Mouse (Mus musculus): ENCODE data around the gene Gm11213. TPM values are rescaled to one million over a fixed set of nuclear protein-coding genes. Genes with fewer than 3 reads are reported as not detected.

Gene Gm11213
- polyA plus RNA-seq, 1 experiment from 2014 or later, result not detected

DNA sequence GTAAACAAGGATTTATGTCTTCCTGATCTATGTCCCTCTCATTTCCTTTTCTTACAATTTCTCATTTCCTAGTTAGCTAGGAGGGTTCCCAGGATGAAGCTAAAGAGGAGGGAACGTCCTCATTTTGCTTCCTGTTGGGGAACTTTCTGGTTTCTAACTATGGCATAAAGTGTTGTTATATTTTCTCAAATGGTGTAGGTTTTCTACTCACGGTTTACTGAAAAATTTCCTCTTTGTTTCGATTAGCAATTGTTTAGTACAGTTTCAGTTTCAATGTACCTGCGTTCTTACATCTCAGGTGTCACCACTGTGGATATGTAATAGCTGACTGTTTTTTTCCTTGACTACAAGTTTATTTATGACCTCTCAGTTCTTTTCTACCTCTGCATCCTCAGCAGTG is 14.5 kb downstream of the Gm11213 start:
- Histone ChIP-seq H3K36me3 (ENCODE audit: control insufficient read depth, insufficient read depth, low read length) (no peaks in the 10 kb centered on the region), H3K4me3 (ENCODE audit: low read depth, low read length) (no peak overlapping the region), H3K27me3 (ENCODE audit: control insufficient read depth, insufficient read depth, low read length) (no peaks in the 10 kb centered on the region), H3K9ac (ENCODE audit: low read depth, low read length) (no peak overlapping the region), H3K4me1 (ENCODE audit: control insufficient read depth, insufficient read depth, low read length) (no peaks in the 10 kb centered on the region; the same call in 1 of the 2 replicates), H3K9me3 (replicated peaks; ENCODE audit: control insufficient read depth, low read length) (no peaks in the 10 kb centered on the region), H3K27ac (ENCODE audit: low read depth, low read length) (no peak overlapping the region), H3K4me2 (no peak overlapping the region)
- WGBS (ENCODE audit: insufficient replicate concordance), result 74% methylated on average over 4 of the region's 4 CpGs
- ATAC-seq (replicated peaks; ENCODE audit: insufficient number of reproducible peaks, low FRiP score, low TSS enrichment), result no peak

DNA sequence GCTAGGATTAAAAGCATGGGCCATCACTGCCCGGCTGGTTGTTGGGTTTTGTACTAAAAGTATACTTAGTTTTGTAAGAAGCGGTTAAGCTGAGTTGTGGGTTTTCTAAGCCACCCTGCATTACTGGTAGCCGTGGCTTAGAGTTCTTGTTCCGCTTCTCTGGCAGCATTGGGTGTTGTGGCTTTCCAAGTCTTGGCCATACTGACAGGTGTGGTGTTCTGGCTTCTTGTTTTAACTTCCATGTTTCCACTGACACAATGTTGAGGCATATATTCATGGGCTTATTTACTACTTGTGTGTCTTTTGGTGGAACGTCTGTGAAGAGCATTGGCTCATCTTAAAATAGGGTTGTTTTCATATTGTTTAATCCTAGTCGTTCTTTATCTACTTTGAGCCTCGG is 15.1 kb downstream of the Gm11213 start:
- H3K4me2 ChIP-seq, result no peak overlapping the region

DNA sequence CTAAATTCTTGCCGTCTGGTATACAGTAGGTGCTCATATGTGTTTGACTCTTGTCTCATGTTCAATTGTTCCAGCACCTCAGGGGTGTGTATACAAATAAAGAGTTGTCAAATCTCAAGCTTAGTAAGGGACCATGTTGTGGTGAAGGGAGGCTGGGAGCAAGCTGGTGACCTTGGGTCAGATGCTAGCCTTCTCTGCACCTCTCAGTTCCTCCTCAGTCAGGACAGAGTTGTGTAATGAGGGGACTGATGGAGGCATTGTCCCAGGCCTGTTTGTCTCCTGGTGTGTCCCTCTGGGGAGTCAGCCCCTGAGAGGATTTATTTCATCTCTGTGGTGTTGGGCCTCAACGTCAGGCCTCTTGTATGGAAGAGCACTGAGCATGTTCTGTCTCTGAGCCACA is 18.8 kb downstream of the Gm11213 start:
- no peak overlapping the region for H3K27ac ChIP-seq (ENCODE audit: low read depth, low read length)
- 90% methylated on average over 2 of the region's 2 CpGs for WGBS (ENCODE audit: insufficient replicate concordance)
- no peaks in the 10 kb centered on the region for H3K9me3 ChIP-seq (replicated peaks; ENCODE audit: control insufficient read depth, low read length)
- no peak overlapping the region for H3K4me2 ChIP-seq
- H3K36me3 ChIP-seq (ENCODE audit: control insufficient read depth, insufficient read depth, low read length), result no peaks in the 10 kb centered on the region
- no peak for ATAC-seq (replicated peaks; ENCODE audit: insufficient number of reproducible peaks, low FRiP score, low TSS enrichment)
- H3K27me3 ChIP-seq (ENCODE audit: control insufficient read depth, insufficient read depth, low read length), result no peaks in the 10 kb centered on the region
- no peak overlapping the region for H3K4me3 ChIP-seq (ENCODE audit: low read depth, low read length)
- no peak overlapping the region for H3K9ac ChIP-seq (ENCODE audit: low read depth, low read length)
- H3K4me1 ChIP-seq (ENCODE audit: control insufficient read depth, insufficient read depth, low read length), result no peaks in the 10 kb centered on the region; the same call in 1 of the 2 replicates

More for the DNA sequence above, 15.1 kb downstream of the Gm11213 start:
- no peaks in the 10 kb centered on the region for H3K36me3 ChIP-seq (ENCODE audit: control insufficient read depth, insufficient read depth, low read length)
- H3K4me1 ChIP-seq (ENCODE audit: control insufficient read depth, insufficient read depth, low read length), result no peaks in the 10 kb centered on the region; the same call in 1 of the 2 replicates
- no peak overlapping the region for H3K9ac ChIP-seq (ENCODE audit: low read depth, low read length)
- no peak overlapping the region for H3K27ac ChIP-seq (ENCODE audit: low read depth, low read length)
- H3K9me3 ChIP-seq (replicated peaks; ENCODE audit: control insufficient read depth, low read length), result no peaks in the 10 kb centered on the region
- 80% methylated on average over 7 of the region's 7 CpGs for WGBS (ENCODE audit: insufficient replicate concordance)
- H3K27me3 ChIP-seq (ENCODE audit: control insufficient read depth, insufficient read depth, low read length), result no peaks in the 10 kb centered on the region
- H3K4me3 ChIP-seq (ENCODE audit: low read depth, low read length), result no peak overlapping the region
- no peak for ATAC-seq (replicated peaks; ENCODE audit: insufficient number of reproducible peaks, low FRiP score, low TSS enrichment)

DNA sequence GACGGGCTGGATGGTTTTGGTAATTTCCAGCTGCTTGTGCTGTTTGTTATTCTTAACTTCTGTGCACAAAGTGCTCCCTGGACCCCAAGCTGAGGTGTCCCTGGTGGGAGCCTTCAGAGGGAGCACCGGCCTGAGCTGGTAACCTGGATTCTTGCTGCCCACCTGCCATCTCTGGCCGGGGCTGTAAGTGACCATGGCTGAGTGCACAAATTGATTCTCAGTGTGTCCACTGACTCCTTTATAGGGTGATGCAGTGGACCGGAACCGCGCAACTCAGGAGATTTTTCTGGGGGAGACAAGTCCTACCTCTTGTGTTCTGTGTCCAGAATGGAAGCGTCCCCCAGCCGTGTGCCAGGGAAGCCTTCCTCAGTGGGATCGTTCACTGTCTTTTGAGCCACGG is 19.8 kb downstream of the Gm11213 start:
- H3K4me2 ChIP-seq, result no peak overlapping the region
- WGBS (ENCODE audit: insufficient replicate concordance), result 90% methylated on average over 10 of the region's 10 CpGs
- H3K36me3 ChIP-seq (ENCODE audit: control insufficient read depth, insufficient read depth, low read length), result no peaks in the 10 kb centered on the region
- H3K9me3 ChIP-seq (replicated peaks; ENCODE audit: control insufficient read depth, low read length), result no peaks in the 10 kb centered on the region
- no peak overlapping the region for H3K9ac ChIP-seq (ENCODE audit: low read depth, low read length)
- no peak overlapping the region for H3K4me3 ChIP-seq (ENCODE audit: low read depth, low read length)
- ATAC-seq (replicated peaks; ENCODE audit: insufficient number of reproducible peaks, low FRiP score, low TSS enrichment), result no peak
- H3K27me3 ChIP-seq (ENCODE audit: control insufficient read depth, insufficient read depth, low read length), result no peaks in the 10 kb centered on the region
- H3K27ac ChIP-seq (ENCODE audit: low read depth, low read length), result no peak overlapping the region
- no peaks in the 10 kb centered on the region; the same call in 1 of the 2 replicates for H3K4me1 ChIP-seq (ENCODE audit: control insufficient read depth, insufficient read depth, low read length)

DNA sequence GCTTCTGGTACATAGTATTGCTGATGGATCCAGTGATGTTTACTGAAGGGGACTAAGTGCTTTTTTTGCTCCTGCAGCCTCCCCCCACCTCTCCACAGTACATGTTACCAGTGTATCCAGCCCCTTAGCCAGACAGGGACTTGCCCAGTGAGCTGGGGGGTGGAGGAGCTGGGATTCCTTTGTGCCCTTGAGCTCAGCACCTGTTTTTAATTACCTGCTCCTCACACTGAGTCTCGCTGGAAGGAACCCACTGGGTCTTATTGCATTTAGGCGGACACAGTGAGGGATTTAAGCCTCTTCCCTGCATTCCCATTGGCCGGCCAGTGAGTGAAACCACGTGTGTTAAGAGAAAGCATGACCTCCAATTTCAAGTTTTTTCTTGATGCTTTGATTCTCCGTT is 22.5 kb downstream of the Gm11213 start:
- WGBS (ENCODE audit: insufficient replicate concordance), result 71% methylated on average over 5 of the region's 5 CpGs

DNA sequence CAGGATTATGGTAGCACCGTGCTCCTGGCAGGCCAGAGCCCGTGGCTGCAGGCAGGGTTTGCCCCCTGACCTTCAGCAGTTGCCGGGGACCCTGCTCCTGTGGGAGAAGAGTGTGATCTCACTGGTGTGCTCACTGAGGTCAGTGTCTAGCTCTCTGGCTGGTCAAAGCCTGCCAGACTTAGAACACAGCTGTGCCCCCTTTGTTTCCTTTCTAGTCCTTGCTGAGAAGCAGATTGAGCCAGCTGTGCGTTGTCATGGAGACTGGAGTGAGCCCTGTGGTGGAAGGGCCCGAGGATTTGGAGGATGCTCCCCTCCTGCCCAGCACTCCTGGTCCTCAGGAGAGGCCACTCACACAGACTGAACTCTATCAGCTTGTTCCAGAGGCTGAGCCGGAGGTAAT is 25.0 kb downstream of the Gm11213 start:
- WGBS (ENCODE audit: insufficient replicate concordance), result 57% methylated on average over 6 of the region's 6 CpGs
- H3K9me3 ChIP-seq (replicated peaks; ENCODE audit: control insufficient read depth, low read length), result 0 out of 2 replicates have a peak, but pooled peaks cover 2% of the 10 kb centered on the region
- H3K27me3 ChIP-seq (ENCODE audit: control insufficient read depth, insufficient read depth, low read length), result no peaks in the 10 kb centered on the region
- H3K27ac ChIP-seq (ENCODE audit: low read depth, low read length), result no peak overlapping the region
- peaks cover 5% of the 10 kb centered on the region; the same call in 1 of the 2 replicates for H3K36me3 ChIP-seq (ENCODE audit: control insufficient read depth, insufficient read depth, low read length)
- no peak overlapping the region for H3K4me3 ChIP-seq (ENCODE audit: low read depth, low read length)
- H3K4me1 ChIP-seq (ENCODE audit: control insufficient read depth, insufficient read depth, low read length), result no peaks in the 10 kb centered on the region
- H3K4me2 ChIP-seq, result no peak overlapping the region
- no peak overlapping the region for H3K9ac ChIP-seq (ENCODE audit: low read depth, low read length)
- 0 out of 2 replicates have a peak, but pooled peaks have one; percentile 31 for ATAC-seq (replicated peaks; ENCODE audit: insufficient number of reproducible peaks, low FRiP score, low TSS enrichment)

More for the DNA sequence above, 22.5 kb downstream of the Gm11213 start:
- H3K4me2 ChIP-seq, result no peak overlapping the region
- no peak overlapping the region for H3K4me3 ChIP-seq (ENCODE audit: low read depth, low read length)
- no peak overlapping the region for H3K9ac ChIP-seq (ENCODE audit: low read depth, low read length)
- H3K36me3 ChIP-seq (ENCODE audit: control insufficient read depth, insufficient read depth, low read length), result peaks cover 2% of the 10 kb centered on the region; the same call in 1 of the 2 replicates
- no peak overlapping the region for H3K27ac ChIP-seq (ENCODE audit: low read depth, low read length)
- no peaks in the 10 kb centered on the region for H3K27me3 ChIP-seq (ENCODE audit: control insufficient read depth, insufficient read depth, low read length)
- no peak for ATAC-seq (replicated peaks; ENCODE audit: insufficient number of reproducible peaks, low FRiP score, low TSS enrichment)
- H3K9me3 ChIP-seq (replicated peaks; ENCODE audit: control insufficient read depth, low read length), result no peaks in the 10 kb centered on the region
- no peaks in the 10 kb centered on the region; the same call in 1 of the 2 replicates for H3K4me1 ChIP-seq (ENCODE audit: control insufficient read depth, insufficient read depth, low read length)

DNA sequence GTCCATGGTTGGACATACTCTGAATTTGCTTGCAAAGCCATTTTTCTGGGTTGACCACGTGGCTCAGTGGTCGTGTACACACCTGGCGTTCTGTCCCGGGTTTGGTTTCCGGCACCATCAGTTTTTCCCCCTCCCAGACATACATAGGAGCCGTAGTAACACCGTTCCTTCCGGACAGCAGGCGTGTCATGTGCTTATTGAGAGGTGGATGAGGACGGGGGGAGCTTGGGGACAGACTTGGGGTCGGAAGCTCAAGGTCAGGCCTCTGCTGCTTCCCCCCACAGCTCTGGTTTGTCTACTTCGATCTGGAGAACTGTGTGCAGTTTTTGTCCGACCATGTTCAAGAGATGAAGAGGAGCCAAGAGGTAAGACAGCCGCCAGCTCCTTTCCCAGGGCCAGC is 25.4 kb downstream of the Gm11213 start:
- Histone ChIP-seq H3K27me3 (ENCODE audit: control insufficient read depth, insufficient read depth, low read length) (no peaks in the 10 kb centered on the region), H3K4me2 (no peak overlapping the region), H3K27ac (ENCODE audit: low read depth, low read length) (no peak overlapping the region), H3K9ac (ENCODE audit: low read depth, low read length) (no peak overlapping the region), H3K4me1 (ENCODE audit: control insufficient read depth, insufficient read depth, low read length) (no peaks in the 10 kb centered on the region), H3K9me3 (replicated peaks; ENCODE audit: control insufficient read depth, low read length) (0 out of 2 replicates have a peak, but pooled peaks cover 2% of the 10 kb centered on the region), H3K36me3 (ENCODE audit: control insufficient read depth, insufficient read depth, low read length) (peaks cover 5% of the 10 kb centered on the region; the same call in 1 of the 2 replicates), H3K4me3 (ENCODE audit: low read depth, low read length) (no peak overlapping the region)
- 85% methylated on average over 14 of the region's 14 CpGs for WGBS (ENCODE audit: insufficient replicate concordance)
- no peak for ATAC-seq (replicated peaks; ENCODE audit: insufficient number of reproducible peaks, low FRiP score, low TSS enrichment)

DNA sequence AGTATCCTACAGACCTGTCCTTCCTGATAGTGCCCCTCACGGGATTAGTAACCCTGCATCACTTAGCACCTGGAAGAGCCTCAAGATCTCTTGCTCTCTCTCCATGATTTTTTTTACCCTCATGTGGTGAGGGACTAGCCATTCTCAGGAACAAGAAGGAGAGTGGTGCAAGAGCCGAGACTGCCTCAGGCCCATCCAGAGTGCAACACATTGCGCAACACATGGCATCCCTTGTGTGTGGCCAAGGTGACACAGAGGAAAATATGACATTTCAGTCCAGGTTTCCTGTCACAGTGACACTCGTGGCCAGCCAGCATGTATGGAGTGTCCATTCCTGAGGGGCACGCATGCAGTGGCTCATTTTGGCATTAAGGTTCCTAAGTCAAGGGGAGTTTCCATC is 32.4 kb downstream of the Gm11213 start:
- Histone ChIP-seq H3K9ac (ENCODE audit: low read depth, low read length) (no peak overlapping the region), H3K9me3 (replicated peaks; ENCODE audit: control insufficient read depth, low read length) (0 out of 2 replicates have a peak, but pooled peaks cover 2% of the 10 kb centered on the region), H3K4me2 (no peak overlapping the region), H3K4me1 (ENCODE audit: control insufficient read depth, insufficient read depth, low read length) (0 out of 2 replicates have a peak, but pooled peaks cover 6% of the 10 kb centered on the region), H3K27me3 (ENCODE audit: control insufficient read depth, insufficient read depth, low read length) (no peaks in the 10 kb centered on the region; the same call in 1 of the 2 replicates), H3K27ac (ENCODE audit: low read depth, low read length) (no peak overlapping the region), H3K4me3 (ENCODE audit: low read depth, low read length) (no peak overlapping the region), H3K36me3 (ENCODE audit: control insufficient read depth, insufficient read depth, low read length) (peaks cover 3% of the 10 kb centered on the region; the same call in 1 of the 2 replicates)
- no peak for ATAC-seq (replicated peaks; ENCODE audit: insufficient number of reproducible peaks, low FRiP score, low TSS enrichment)
- WGBS (ENCODE audit: insufficient replicate concordance), result 78% methylated on average over 5 of the region's 5 CpGs

DNA sequence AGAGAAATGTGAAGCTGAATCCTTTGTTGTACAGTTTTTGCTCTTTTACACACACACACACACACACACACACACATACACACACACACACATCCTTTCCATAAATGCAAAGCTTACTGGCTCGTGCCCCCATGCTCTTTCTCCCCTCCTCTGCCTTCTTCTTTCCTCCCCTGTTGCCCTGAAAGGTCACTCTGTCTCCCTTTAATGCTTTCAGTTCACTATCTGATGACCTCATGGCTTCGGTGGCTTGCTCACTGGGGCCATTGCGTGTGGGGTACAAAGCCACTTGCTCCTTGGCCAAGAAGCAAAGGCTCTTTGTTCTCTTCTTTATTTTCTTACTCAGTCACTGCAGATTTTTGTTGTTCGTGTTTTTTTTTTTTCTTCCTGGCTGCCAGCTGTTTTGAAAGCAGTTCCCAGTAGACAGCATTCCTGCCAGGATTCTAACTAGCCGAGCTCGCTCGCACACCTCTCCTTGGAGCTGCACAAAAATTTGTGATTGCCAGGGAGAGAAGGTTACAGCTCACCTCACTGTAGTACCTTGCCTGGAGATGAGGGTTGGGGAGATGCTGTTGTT is 34.8 kb downstream of the Gm11213 start:
- Histone ChIP-seq H3K4me3 (ENCODE audit: low read depth, low read length) (no peak overlapping the region), H3K4me1 (ENCODE audit: control insufficient read depth, insufficient read depth, low read length) (0 out of 2 replicates have a peak, but pooled peaks cover 6% of the 10 kb centered on the region), H3K36me3 (ENCODE audit: control insufficient read depth, insufficient read depth, low read length) (no peaks in the 10 kb centered on the region), H3K9me3 (replicated peaks; ENCODE audit: control insufficient read depth, low read length) (no peaks in the 10 kb centered on the region), H3K27me3 (ENCODE audit: control insufficient read depth, insufficient read depth, low read length) (no peaks in the 10 kb centered on the region; the same call in 1 of the 2 replicates), H3K9ac (ENCODE audit: low read depth, low read length) (no peak overlapping the region), H3K4me2 (no peak overlapping the region), H3K27ac (ENCODE audit: low read depth, low read length) (no peak overlapping the region)
- ATAC-seq (replicated peaks; ENCODE audit: insufficient number of reproducible peaks, low FRiP score, low TSS enrichment), result no peak
- 50% methylated on average over 7 of the region's 7 CpGs for WGBS (ENCODE audit: insufficient replicate concordance)

Data from heart, embryonic 11.5 days (tissue).